Mouse (Mus musculus) erythroid progenitor cell, adult 5-6 weeks (primary cell): ENCODE measurements around the gene Smurf1. TPM values are rescaled to one million over a fixed set of nuclear protein-coding genes. Genes with fewer than 3 reads are reported as not detected.

Experiments
- ATAC-seq: replicated peaks from 2 replicates; pipeline ENCODE4 v1.8.0; 2016; ENCODE audit warnings: moderate number of reproducible peaks, mild to moderate bottlenecking, moderate TSS enrichment, inconsistent platforms; ENCODE audit not compliant: poor library complexity, low FRiP score, severe bottlenecking
- total RNA-seq, 2 experiments: library from RNA; stranded (forward) in 1 of 2; stranded (reverse) in 1 of 2; fragments of 150-400 nt in 1 of 2; fragments of 186-747, 209-891 nt in 1 of 2; gene quantifications; 2 replicates each; pipeline versions ENCODE4 v1.2.3 to v1.2.4; 2015 to 2017; ENCODE audit warnings: low replicate concordance in 2 of 2

Gene Smurf1
- total RNA-seq, 2 experiments from 2014 or later, result 2.1 TPM; not detected in 1

- ATAC-seq, result no peak
These were observed 45.9 kb downstream of the Smurf1 start for GRCm38 (mm10) chr5:144919790-144920189.

- ATAC-seq, result no peak
These were observed 46.5 kb downstream of the Smurf1 start for GRCm38 (mm10) chr5:144919194-144919593.

GRCm38 (mm10) chr5:144918204-144918603 lies 47.4 kb downstream of the Smurf1 start:
- ATAC-seq, result no peak

GRCm38 (mm10) chr5:144917172-144917571 lies 48.5 kb downstream of the Smurf1 start:
- ATAC-seq, result no peak

- no peak for ATAC-seq
These were observed 49.8 kb downstream of the Smurf1 start for GRCm38 (mm10) chr5:144915828-144916227.

GRCm38 (mm10) chr5:144914433-144914906 lies 51.2 kb downstream of the Smurf1 start:
- no peak for ATAC-seq

- no peak for ATAC-seq
These were observed 51.7 kb downstream of the Smurf1 start for GRCm38 (mm10) chr5:144913923-144914322.

GRCm38 (mm10) chr5:144913361-144913760 lies 52.3 kb downstream of the Smurf1 start:
- ATAC-seq, result no peak

GRCm38 (mm10) chr5:144912519-144913310 lies 52.9 kb downstream of the Smurf1 start:
- ATAC-seq, result no peak

- no peak for ATAC-seq
These were observed 56.1 kb downstream of the Smurf1 start for GRCm38 (mm10) chr5:144909521-144909920.

- ATAC-seq, result no peak
These were observed 58.1 kb downstream of the Smurf1 start for GRCm38 (mm10) chr5:144907591-144907990.

- no peak for ATAC-seq
These were observed 61.1 kb downstream of the Smurf1 start for GRCm38 (mm10) chr5:144904356-144905134.

- ATAC-seq, result no peak
These were observed 63.9 kb downstream of the Smurf1 start for GRCm38 (mm10) chr5:144901791-144902190.

- no peak for ATAC-seq
These were observed 64.6 kb downstream of the Smurf1 start for GRCm38 (mm10) chr5:144901035-144901434.

GRCm38 (mm10) chr5:144898448-144899052 lies 67.1 kb downstream of the Smurf1 start:
- ATAC-seq, result no peak

GRCm38 (mm10) chr5:144897881-144898280 lies 67.8 kb downstream of the Smurf1 start:
- ATAC-seq, result no peak

- ATAC-seq, result no peak
These were observed 74.4 kb downstream of the Smurf1 start for GRCm38 (mm10) chr5:144891276-144891675.

- no peak for ATAC-seq
These were observed 79.5 kb downstream of the Smurf1 start for GRCm38 (mm10) chr5:144885968-144886650.

- no peak for ATAC-seq
These were observed 80.9 kb downstream of the Smurf1 start for GRCm38 (mm10) chr5:144884629-144885217.
